Comparison of ENCODE assay signal across 25 mouse cellular contexts in the genomic region with DNA sequence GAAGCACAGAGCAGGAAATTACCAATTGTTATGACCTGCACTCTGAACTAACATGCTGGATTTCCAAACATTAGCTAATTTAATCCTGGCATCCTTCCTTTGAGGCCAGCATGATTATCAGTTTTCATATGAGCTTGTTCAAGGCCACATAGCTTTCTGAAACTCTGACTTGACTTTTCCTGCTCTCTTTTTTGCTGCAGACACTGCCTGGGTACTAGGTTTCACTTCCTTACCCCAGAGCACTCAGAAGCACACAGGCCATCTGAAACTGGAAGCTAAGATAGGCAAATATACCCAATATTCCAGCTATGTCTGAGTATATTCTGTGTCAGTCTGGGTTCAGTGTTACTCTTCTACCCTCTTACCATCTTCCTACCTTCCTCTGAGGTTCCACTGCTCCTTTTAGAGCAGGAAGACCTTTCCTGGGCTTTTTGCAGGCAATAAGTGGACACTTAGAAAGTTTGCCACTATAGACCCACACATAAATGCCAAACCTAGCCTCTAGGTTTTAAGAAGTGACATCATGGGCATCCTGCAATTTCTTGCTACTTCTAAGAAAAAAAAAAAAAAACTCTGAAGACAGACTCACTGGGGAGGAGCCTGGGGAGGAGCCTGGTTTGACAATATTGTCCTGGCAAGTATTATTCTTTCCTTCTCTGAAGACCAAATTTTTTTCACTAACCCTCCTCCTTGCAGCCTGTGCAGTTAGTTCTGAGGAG.
DNase-seq lines count a peak whose midpoint lies in the region; ATAC-seq and TF ChIP-seq lines count a peak whose summit lies in the region.
"Had no signal": no experiment of that assay in that cellular context is flagged by ENCODE, and none has a peak within 500 bp of the region (broad histone marks: within the 10 kb centered on the region; RNA-seq: fewer than 3 reads in every experiment).

No protein-coding gene starts in this region.

- no peak for ATAC-seq in midbrain, embryonic 11.5 days (ENCODE audit: low FRiP score)
- ATAC-seq: forebrain, embryonic 16.5 days had no signal

- H3K4me3 ChIP-seq in midbrain, embryonic 11.5 days (ENCODE audit: low read depth, low read length), result no peak overlapping the region
- no peak overlapping the region for H3K4me3 ChIP-seq in midbrain, embryonic 10.5 days
- H3K4me3 ChIP-seq in bone marrow macrophage, adult 2 months (ENCODE audit: insufficient read depth, low read length), result no peak overlapping the region
- no peak overlapping the region for H3K4me3 ChIP-seq in macrophage (ENCODE audit: inconsistent target)
- H3K4me3 ChIP-seq: erythroblast, embryonic 14.5 days; heart, embryonic 10.5 days; heart, embryonic 15.5 days; hindbrain, embryonic 13.5 days; kidney, embryonic 15.5 days; lung, embryonic 15.5 days; midbrain, embryonic 12.5 days; neural tube, embryonic 13.5 days had no signal

- no peak for TF ChIP-seq POLR2A in bone marrow macrophage, adult 2 months (IDR thresholded peaks at IDR 0.05; ENCODE audit: borderline replicate concordance, low read depth, low read length)

- no peaks in the 10 kb centered on the region for H3K9me3 ChIP-seq in midbrain, embryonic 11.5 days (ENCODE audit: control insufficient read depth, low read length)
- H3K9me3 ChIP-seq in midbrain, embryonic 10.5 days (replicated peaks), result no peaks in the 10 kb centered on the region
- H3K9me3 ChIP-seq: G1E; heart, embryonic 10.5 days; heart, embryonic 15.5 days; hindbrain, embryonic 13.5 days; kidney, embryonic 15.5 days; lung, embryonic 15.5 days; midbrain, embryonic 12.5 days; neural tube, embryonic 13.5 days had no signal

- H3K27ac ChIP-seq in midbrain, embryonic 11.5 days (ENCODE audit: low read depth, low read length), result no peak overlapping the region
- H3K27ac ChIP-seq in midbrain, embryonic 10.5 days (replicated peaks), result no peak overlapping the region
- H3K27ac ChIP-seq in bone marrow macrophage, adult 2 months (ENCODE audit: insufficient read depth, low read depth, low read length), result peak overlapping the region; percentile 69
- H3K27ac ChIP-seq in macrophage, result peak overlapping the region; percentile 27
- H3K27ac ChIP-seq: heart, embryonic 10.5 days; heart, embryonic 15.5 days; hindbrain, embryonic 13.5 days; kidney, embryonic 15.5 days; lung, embryonic 15.5 days; midbrain, embryonic 12.5 days; neural tube, embryonic 13.5 days; stomach, postnatal 0 days had no signal

- H3K4me1 ChIP-seq in midbrain, embryonic 11.5 days (ENCODE audit: control insufficient read depth, insufficient read depth, low read length), result no peaks in the 10 kb centered on the region
- H3K4me1 ChIP-seq in midbrain, embryonic 10.5 days, result no peaks in the 10 kb centered on the region
- H3K4me1 ChIP-seq in bone marrow macrophage, adult 2 months (ENCODE audit: control insufficient read depth, insufficient read depth, low read length), result peaks cover 16% of the 10 kb centered on the region
- H3K4me1 ChIP-seq: heart, embryonic 10.5 days; heart, embryonic 15.5 days; lung, embryonic 15.5 days; midbrain, embryonic 12.5 days had no signal

- no peak for TF ChIP-seq CTCF in bone marrow macrophage, adult 2 months (IDR thresholded peaks at IDR 0.05; ENCODE audit: low read depth, low read length)

- DNase-seq in midbrain, embryonic 11.5 days (ENCODE audit: low spot score, missing footprints), result peak; percentile 56
- no peak for DNase-seq in midbrain, embryonic 10.5 days (ENCODE audit: low spot score)
- DNase-seq in frontal cortex, postnatal 36 days (ENCODE audit: low spot score in 2 of 2), result no peak
- no peak for DNase-seq in adrenal gland, postnatal 10 days
- DNase-seq: adrenal gland, postnatal 14 days; cerebellum, adult 11-12 months; cerebellum, adult 9-11 months; gastrocnemius, postnatal 10 days; kidney, adult 11 months; kidney, postnatal 25 days; liver; lung, postnatal 4 days had no signal

- no peaks in the 10 kb centered on the region for H3K27me3 ChIP-seq in midbrain, embryonic 11.5 days (ENCODE audit: control insufficient read depth, insufficient read depth, low read length)
- H3K27me3 ChIP-seq in midbrain, embryonic 10.5 days (ENCODE audit: low read depth, poor library complexity, severe bottlenecking), result no peaks in the 10 kb centered on the region
- H3K27me3 ChIP-seq: heart, embryonic 15.5 days; hindbrain, embryonic 13.5 days; kidney, embryonic 15.5 days; lung, embryonic 15.5 days; midbrain, embryonic 12.5 days; neural tube, embryonic 13.5 days had no signal

- H3K79me2 ChIP-seq in macrophage (ENCODE audit: inconsistent target), result no peaks in the 10 kb centered on the region

- H3K9ac ChIP-seq in midbrain, embryonic 11.5 days (ENCODE audit: low read length), result no peak overlapping the region
- H3K9ac ChIP-seq: heart, embryonic 15.5 days; hindbrain, embryonic 13.5 days; kidney, embryonic 15.5 days; lung, embryonic 15.5 days; midbrain, embryonic 12.5 days; neural tube, embryonic 13.5 days had no signal

- no peak overlapping the region for H3K4me2 ChIP-seq in midbrain, embryonic 11.5 days
- H3K4me2 ChIP-seq: heart, embryonic 15.5 days; hindbrain, embryonic 13.5 days; kidney, embryonic 15.5 days; lung, embryonic 15.5 days; midbrain, embryonic 12.5 days; neural tube, embryonic 13.5 days had no signal

- H3K36me3 ChIP-seq in midbrain, embryonic 11.5 days (ENCODE audit: control insufficient read depth, insufficient read depth, low read length), result no peaks in the 10 kb centered on the region
- H3K36me3 ChIP-seq in midbrain, embryonic 10.5 days, result peaks cover 8% of the 10 kb centered on the region
- no peaks in the 10 kb centered on the region for H3K36me3 ChIP-seq in macrophage (ENCODE audit: inconsistent target)
- H3K36me3 ChIP-seq: G1E; kidney, embryonic 15.5 days had no signal

Comparison
In these comparisons a context has a peak if more than half of its experiments do, and no peak if none do; other contexts are left out.
1. H3K27ac ChIP-seq: peak in bone marrow macrophage, adult 2 months (single experiment) and macrophage (single experiment); none in midbrain, embryonic 11.5 days (single experiment) and midbrain, embryonic 10.5 days (single experiment).